Mouse (Mus musculus) right cerebral cortex, postnatal 10 days (tissue): ENCODE results near the gene Ccdc71.
A peak's percentile ranks its signal among the peaks of the same experiment; 100 is the strongest.

Experiments
- DNase-seq, 2 experiments: peaks; one replicate each; pipeline ENCODE4 v3.0.0; 2021; ENCODE audit warnings: low spot score in 2 of 2

Ccdc71 gene

DNA sequence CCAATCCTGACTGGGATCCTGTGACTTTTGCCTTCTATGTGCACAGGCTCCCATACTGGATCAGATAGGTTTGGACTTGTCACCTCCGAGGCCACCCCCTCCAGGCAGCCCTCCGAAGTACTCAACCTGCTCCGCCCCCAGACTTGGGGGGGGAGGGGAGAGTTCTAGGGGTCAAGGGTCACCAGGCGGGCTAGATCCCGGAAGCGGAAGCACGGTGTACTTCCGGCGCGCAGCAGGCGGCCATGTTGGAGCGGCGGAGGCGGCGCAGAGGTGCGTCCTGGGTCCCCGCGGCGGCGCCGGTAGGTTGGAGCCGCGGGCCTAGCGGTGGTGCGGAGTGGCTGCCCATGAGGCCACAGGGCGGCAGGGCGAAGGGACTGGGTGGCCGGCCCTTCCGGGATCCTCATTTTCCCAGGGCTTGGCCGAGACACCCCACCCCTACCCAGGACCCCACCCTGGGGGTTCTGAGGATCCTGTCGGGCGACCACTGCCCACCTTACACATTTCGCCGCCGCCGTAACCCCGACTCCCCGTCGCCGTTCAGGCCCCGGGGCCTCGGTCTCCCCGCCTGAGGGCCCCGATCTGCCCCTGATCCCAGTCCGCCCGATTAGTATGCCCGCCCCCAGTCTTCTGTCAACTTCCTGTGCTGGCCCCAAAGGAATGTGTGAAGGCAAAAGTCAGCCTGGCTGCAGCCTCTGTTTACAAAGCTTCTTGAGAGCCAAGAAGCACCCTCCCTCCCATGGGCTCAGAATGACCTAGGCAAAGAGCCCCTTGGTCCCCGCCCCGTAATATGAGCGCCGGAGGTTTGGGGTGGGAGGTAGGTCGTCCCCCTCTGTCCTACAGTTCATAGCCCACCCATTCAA, at the start of gene Ccdc71:
Gene Ccdc71, plus strand, starts transcription at position 209 of the 860 bp plus-strand sequence.
- peak; percentile 93 for DNase-seq

DNA sequence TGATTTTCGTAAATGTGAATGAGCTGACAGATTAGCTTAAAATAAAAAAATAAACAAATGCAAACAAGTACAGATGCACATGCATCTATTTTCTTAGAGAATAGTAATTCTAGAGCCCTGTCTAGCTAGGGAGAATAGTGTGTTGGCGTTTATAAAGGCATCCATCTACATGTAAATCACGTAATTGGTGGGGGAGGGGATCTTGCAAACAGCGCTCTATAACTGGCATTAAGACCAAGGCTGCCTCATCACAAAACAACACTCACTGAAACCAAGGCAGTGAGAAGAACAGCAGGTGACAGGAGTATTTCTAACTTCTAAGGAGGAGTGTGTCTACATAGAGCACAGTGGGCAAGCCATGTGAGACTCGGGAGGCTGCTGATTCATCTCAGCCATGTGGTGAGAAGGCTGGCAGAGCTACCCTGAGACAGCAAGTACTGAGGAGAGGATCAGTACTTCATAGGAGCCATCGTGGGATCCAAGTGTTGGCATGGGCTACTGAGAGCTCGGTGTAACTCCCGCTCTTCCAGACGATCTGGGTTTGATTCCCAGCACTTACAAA, 48.9 kb upstream of the Ccdc71 start:
- peak; percentile 50 to 72 for DNase-seq

DNA sequence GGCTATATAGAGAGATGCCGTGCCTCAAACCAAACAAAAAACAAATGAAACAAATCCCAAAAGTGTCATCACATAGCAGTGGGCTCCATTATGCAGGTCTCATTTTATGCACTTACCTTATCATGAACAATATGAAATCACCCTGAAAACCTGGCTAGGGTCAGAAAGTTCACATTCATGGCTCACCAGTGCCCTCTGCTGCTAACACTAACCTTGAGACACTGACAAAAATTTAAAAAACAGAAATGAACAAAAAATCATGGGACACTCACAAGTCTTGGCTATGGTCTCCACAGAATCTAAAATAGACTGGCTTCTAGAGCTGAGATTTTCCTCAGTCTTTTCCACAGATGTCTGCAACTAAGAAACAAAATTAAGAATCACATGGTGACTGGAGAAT, 48.1 kb upstream of the Ccdc71 start:
- no peak for DNase-seq

DNA sequence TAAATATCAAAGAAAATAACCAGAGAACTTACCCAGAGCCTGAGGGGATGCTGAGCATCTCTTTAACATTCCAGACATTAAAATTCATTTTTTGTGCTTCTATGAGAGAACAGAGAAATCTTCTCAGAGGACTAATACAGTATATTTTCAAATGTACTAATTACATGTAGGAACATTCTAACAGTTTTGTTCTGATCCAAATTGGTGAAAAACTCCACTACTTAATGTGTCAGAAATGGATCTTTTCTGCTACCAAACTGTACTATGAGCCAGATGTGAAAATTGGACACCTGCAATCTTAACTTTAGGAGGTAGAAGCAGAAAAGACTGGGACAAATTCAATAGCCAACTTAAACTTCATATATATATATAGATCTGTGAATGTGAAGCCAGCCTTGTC, 31.9 kb upstream of the Ccdc71 start, which contains the start of gene Ccdc36:
Gene Ccdc36, minus strand, starts transcription at position 101 of the 400 bp plus-strand sequence.
- no peak for DNase-seq

DNA sequence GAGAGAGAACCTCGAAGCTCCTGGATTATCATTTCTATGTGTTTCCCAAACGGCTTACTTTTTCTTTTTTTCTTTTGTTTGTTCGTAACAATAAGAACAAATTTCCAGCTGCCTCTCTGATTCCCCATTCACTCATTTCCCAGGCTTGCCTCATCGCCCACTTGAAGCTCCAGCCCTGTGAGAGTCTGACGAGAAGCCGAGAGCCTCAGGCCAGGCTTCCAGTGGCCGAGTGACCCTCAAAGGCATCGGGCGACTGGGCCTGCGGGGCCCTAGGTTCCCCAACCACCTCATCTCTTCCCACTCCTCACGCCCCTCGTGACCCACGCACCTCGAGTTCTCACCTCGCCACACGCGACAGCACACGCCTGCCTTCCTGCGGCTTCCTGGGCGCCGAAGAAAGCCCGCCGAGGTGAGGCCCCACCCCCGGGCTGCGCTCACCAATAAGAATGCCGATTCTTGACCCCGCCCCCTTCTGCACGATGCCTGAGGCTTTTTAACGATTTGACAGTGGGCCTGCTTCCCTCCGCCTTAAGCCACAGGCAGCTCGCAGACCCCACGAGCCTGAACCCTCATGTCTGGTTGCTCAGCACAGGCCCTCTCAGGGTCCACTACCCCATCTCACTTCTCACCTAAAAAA, 28.8 kb upstream of the Ccdc71 start:
- DNase-seq: no peak

DNA sequence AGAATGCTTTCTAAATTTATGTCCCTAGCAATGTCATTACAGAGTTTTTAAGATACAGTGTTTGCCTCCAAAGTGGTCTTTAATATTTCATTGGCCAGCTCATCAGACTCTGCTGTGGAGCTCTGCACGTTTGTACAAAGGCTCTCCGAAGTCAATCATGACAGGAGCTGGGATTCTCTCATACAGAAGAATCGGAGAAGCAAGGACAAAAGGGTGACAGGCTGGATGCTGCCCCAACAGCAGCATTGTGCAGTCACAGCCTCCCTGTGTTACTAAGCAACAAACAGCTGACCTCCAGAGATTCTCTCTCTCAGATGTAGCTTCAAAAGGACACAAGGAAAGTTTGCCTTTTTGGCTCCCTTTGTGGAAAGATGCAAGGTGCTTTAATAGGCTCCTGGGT, 24.1 kb upstream of the Ccdc71 start, which contains the start of gene BC048562:
Gene BC048562, plus strand, starts transcription at position 301 of the 400 bp plus-strand sequence.
- DNase-seq: no peak

DNA sequence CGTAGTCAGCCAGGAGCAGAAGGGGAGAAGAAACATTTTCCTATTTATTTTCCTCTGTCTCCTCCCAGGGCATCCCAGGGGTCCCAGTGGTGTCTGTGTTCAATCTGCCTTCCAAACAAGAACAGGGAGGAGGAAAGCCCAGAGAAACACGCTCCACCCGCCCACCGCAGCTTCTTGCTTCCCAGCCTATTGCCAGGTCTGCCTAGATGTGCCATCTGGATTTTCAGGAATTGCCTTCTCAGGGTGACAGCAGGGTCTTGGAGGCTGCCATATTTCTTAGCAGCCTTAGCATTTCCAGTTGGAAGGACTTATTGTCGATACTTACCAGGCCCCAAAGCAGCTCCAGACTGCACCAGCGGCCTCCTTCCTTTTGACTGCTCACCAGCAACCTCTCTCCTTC, 21.2 kb upstream of the Ccdc71 start:
- peak; percentile 56 to 60 for DNase-seq

DNA sequence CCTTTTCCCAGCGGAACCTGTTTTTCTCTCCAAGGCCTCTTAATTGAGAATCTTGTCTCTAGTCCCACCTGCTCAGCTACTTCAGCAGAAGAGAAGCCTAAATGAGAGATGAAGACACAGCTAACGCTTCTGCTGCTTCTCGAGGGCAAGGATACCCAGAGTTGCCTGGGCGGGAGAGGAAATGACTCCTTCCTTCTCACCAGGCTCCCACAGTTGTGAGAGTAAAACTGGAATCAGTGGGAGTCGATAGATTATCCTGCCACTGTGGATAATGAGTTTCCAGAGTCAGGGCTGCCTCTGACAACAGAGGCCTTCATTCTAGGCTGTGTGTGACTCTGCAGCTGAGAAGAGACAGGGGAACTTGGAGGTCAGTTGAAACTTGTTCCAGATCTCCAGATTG, 19.8 kb upstream of the Ccdc71 start:
- DNase-seq: peak in 1 of 2 experiments; percentile 38

DNA sequence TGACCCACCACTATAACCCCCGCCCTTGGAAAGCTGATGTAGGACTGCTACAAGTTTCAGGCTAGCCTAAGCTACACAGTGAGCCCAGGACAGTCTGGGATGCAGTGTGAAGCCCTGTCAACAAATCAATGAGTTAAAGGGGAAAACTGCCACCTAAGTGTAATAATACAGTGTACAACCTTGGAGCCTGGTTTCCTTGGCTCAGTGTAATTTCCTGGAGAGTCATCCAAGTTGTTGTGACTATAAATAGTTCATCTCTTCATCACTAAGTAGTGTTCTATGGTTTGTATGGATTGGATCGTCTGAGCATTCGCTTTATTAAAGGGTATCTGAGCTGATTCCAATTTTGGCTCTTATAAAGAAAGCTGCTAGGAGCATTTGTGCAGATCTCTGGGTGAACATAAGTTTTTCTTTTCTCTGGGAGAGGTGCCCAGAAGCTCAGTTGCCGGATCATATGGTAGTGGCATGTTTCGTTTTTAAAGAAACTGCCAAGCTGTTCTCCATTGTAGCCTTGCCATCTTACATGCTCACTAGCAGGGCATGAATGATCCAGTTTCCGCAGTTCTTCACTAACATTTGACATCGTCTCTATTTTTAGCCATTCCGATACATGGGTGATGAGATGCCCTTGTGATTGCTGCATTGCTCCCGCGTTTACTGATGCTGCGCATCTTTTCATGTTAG, 18.9 kb upstream of the Ccdc71 start:
- DNase-seq: peak; percentile 66 to 83

DNA sequence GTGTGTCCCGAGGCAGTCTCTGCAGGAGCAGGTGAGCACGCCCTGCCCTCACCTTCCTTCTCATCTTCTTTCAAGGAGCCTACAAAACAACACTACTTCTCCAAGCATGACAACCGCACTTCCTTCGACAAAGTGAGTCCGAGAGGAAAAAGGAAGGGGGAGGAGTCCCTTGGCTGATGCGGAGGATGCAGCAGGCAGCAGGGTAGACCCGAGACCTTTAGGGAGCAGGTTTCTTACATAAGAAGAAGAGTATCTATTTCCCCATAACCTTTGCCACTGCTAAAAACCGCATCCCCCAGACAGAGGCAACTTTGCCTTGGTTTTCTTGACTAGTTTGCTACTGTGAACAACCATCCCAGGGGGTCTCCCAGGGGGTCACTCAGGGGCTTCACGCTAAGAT, 15.2 kb upstream of the Ccdc71 start:
- DNase-seq: no peak

DNA sequence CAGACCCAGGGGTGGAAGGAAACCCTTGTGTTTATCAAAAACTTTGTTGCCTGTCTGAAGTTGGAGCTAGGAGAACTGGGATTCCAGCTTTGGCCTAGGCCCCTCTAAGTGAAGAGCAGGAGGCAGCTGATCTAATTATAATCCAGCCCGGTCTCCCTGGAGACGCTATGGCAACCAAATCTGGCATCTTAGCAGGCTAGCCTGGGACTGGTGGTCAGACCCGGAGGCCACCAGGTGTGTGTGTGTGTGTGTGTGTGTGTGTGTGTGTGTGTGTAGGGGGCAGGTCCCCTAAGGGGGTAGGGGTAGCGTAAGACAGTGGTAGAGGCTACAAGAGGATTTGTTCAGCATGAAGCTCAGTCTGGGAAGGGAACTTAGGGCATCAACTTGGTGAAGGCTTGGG, 10.5 kb upstream of the Ccdc71 start:
- DNase-seq: peak; percentile 80 to 88

DNA sequence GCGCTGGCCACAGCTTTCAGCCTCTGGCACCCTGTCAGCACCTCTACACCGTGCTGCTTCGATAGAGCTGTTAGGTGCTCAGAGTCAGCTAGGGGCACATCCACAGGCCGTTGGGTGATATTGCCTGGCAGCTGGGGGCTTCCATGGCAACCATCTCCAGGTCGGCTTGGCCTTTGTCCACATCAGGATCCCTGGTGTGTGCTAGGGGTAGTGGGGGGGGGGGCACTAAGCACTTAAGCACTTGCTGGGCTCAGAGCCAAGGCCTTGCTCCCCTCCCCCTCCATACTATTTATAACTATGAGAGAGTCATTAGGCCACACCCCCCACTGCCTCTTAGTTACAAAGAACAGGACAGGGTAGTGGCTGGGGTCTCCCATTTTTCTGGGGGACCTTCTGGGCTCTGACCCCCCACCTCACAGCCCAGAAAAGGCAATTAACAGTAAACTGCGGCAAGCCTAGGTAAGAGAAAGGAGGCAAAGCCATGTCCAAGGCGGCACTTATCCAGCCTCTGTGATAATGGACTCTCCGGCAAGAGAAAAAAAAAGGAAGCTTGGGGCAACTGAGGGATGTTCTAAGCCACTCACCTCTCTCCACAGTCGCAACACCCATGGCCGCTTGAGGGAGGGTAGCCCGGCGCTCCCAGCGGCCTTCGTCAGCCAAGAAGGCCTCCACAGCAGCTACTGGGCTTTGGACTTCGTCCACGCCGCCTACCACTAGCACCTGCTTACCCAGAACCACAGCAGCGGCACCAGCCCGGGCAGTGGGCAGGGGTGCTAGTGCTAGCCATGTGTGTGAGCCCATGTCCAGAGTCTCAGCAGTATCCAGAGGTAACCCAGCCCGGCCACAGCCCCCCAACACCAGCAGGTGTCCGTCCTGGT, 9.8 kb upstream of the Ccdc71 start:
- DNase-seq: peak in 1 of 2 experiments; percentile 54

DNA sequence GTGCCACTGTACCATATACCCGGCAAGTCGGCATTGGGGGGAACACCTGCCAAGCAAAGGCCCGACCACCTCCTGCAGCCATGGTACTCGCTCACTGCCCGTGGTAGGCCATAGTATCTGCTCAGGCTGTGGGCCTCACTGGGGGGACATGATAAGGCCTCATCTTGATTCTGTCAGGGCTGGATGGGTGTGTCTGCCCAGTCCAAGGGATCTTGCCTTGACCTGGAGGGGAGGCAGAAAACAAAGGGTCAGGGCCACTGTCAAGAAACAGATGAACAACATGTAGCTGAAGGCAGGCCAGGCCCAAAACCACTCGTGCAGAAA, 9.2 kb upstream of the Ccdc71 start:
- no peak for DNase-seq

DNA sequence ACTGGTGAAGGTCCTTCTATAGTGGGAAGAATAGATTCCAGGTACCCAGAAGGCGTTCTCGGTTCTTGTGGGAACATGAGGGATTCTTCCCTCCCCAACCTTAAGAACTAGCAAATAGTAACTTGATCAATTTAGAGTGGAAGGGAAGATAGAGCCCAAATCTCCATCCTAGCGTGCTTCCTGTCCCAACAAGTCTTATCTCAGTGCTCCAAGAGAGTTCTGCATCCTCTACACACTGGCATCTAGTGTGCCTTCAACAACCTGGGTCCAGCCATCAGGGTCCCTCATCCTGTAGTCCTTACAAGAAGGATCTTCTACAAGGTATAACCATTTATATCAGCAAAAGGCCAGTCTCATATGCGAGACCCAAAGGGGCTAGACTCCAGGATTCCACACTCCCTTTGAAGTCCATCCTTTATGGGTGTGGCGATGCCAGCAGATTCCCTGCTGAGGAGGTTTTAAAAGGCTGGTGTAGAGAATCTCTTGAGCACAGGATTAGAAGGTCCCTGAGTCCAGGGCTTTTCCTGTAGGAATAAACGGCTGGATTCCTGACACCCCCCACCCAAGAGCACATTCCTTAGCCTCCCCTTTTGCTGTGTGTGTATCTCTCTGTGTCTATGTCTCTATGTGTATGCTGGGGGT, 8.7 kb upstream of the Ccdc71 start:
- no peak for DNase-seq

DNA sequence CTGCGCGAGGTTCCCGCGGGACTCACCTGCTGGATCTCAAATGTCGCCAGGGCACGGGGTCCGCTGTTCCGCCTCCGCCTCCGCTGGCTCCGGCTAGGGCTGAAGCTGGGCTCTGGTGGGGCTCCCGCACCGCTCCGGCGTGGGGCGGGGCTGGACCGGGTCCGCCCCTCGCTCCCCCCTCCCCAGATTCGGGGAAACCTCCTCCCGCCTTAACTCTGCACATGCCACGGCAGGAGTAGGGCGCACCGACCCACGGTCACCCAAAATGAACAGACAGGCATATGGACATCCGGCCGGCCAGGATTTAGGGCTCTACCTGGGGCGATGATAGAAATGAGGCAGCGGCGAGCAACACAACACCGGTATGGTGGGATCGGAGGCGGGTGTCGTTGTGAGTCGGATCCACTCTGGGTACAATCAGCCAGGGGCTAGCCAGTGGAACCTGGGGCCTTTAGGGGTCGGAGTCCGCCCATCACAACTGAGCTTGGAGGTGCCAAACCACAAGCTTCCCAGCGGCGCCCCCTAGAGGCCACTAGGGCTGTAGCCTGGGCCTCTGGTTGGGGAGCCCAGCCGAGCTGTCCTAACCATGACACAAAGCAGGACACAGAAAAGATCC, 7.9 kb upstream of the Ccdc71 start:
- DNase-seq: peak; percentile 90 to 94

DNA sequence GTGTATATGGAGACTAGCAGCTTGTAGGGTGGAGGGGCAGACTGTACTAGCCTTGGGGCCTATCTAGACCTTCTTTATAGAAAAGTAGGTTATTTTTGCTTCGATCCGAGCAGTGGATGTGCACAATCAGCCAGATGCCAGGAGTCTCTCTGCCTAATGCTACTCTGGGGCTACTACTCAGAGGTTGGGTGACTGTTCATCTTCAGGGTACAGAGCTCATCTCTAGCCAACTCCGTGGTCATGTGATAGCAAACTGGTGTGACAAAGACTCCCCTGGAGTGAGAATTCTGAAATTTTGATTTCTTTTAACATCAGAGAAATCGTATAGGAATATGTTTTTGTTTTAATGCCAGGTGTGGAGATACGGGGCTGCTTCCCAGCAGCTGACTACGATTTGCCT, 7.4 kb upstream of the Ccdc71 start:
- no peak for DNase-seq

DNA sequence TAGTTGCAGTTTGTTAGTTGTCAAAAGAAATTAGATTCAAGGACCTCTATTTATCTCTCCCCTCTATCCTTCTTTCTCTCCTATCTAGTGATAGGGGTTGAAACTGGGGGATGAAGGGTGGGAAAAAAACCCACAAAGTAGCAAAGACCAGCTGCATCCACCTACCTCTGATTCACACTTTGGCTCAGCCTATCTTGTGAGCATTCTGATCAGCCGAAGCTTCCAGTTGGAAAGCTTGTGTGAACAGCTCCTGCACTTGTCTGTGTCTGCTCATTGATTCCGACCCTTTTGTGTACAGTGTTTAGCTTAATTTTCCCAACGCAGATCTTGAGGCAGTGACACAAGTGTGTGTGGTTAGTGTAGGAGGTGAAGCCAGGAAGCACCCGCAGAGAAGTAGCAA, 6.9 kb upstream of the Ccdc71 start:
- no peak for DNase-seq

DNA sequence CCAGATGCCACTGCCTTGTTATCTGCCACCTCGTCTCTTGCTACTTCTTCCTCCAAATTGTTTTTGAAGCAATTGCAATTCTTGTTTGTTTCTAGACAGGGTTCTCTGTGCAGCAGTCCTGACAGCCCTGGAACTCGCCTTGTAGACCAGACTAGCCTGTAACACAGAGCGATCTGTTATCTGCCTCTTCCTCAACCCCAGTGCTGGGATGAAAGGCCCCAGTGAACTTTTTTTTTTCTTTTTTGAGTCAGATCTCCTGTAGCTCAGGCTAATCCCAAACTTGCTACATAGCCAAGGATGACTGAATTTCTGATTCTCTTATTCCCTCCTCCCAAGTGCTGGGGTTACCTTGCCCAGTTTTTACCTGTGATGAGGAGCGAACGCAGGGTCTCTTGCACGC, 5.9 kb upstream of the Ccdc71 start:
- DNase-seq: no peak

DNA sequence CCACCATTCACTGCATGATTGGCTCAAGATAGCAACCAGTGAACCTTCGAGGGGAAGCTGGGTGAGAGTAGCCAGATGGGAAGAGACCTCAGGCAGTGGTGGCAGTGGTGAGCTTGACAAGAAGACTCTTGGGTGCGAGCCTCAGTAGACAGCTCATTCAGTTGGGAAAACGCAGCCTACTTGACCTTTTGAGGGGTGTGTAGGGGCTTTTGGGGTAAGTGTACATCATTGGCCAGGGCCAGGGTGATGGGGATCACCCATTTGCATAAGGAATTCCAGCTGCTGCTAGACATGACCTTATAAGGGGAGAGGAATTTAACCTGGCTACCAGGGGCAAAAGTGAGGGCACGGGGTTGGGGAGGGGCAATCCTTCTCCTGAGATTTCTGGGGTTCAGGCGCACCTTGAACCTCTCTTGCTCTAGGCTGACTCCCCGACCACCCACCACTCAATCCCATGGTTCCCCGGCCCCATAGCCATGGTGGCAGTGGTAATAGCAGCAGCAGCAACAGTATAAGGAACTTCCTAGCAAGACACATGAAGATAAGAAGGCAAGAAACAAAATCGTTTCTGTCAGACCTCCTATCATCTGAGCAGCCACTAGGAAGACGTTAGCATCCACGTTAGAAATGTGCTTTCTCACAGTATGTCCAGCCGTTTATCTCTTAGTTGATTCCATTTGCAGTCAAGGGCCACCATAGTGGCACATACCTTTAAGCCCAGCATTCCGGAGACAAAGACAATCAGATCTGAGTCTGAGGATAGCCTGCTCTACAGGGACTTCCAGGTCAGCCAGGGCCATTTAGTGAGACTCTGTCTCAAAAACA, 4.4 kb upstream of the Ccdc71 start:
- peak in 1 of 2 experiments; percentile 20 for DNase-seq
